Mouse (Mus musculus) gastrocnemius, postnatal 14 days (tissue): ENCODE measurements around the gene Grin2c. TPM values are rescaled to one million over a fixed set of nuclear protein-coding genes. Genes with fewer than 3 reads are reported as not detected.
A peak's percentile ranks its signal among the peaks of the same experiment; 100 is the strongest.

ENCODE experiments used
- DNase-seq: peaks from one replicate; pipeline ENCODE4 v3.0.0; 2021; ENCODE audit warnings: mixed read lengths
- intact Hi-C: fragments of 180-260 bp; cut with DNase I; formaldehyde crosslinking; loops from one replicate; pipeline ENCODE4 v1.15.1; 2025; ENCODE audit warnings: low total_unique reads
- total RNA-seq, 2 experiments: library from RNA; stranded (reverse); gene quantifications; 2 replicates each; pipeline ENCODE4 v1.2.3; 2021

Gene Grin2c
- total RNA-seq, 2 experiments from 2014 or later = not detected

GRCm38 (mm10) chr11:115241402-115241801, 25.6 kb downstream of the Grin2c start:
- intact Hi-C loops = no loop called here
- peak; percentile 82 for DNase-seq

GRCm38 (mm10) chr11:115236570-115236969, 30.5 kb downstream of the Grin2c start:
- intact Hi-C loops = no loop called here
- DNase-seq = no peak

- DNase-seq = no peak
- intact Hi-C loops = no loop called here
Observed at GRCm38 (mm10) chr11:115234320-115235044, 32.6 kb downstream of the Grin2c start.

GRCm38 (mm10) chr11:115233526-115234290, 33.3 kb downstream of the Grin2c start:
- intact Hi-C loops = no loop called here
- no peak for DNase-seq

GRCm38 (mm10) chr11:115232889-115233288, 34.2 kb downstream of the Grin2c start:
- intact Hi-C loops = no loop called here
- no peak for DNase-seq

- no peak for DNase-seq
- intact Hi-C loops = no loop called here
Observed at GRCm38 (mm10) chr11:115231924-115232323, 35.1 kb downstream of the Grin2c start.

- intact Hi-C loops = no loop called here
- DNase-seq = no peak
Observed at GRCm38 (mm10) chr11:115231168-115231915, 35.7 kb downstream of the Grin2c start.

- intact Hi-C loops = no loop called here
- DNase-seq = peak; percentile 39
Observed at GRCm38 (mm10) chr11:115229021-115229930, 37.8 kb downstream of the Grin2c start.

GRCm38 (mm10) chr11:115228430-115228829, 38.6 kb downstream of the Grin2c start:
- intact Hi-C loops = no loop called here
- DNase-seq = no peak

- intact Hi-C loops = no loop called here
Observed at GRCm38 (mm10) chr11:115227640-115228039, 39.4 kb downstream of the Grin2c start.

GRCm38 (mm10) chr11:115226811-115227491, 40.1 kb downstream of the Grin2c start:
- DNase-seq = no peak
- intact Hi-C loops = no loop called here

More at GRCm38 (mm10) chr11:115227640-115228039, 39.4 kb downstream of the Grin2c start:
- no peak for DNase-seq

- intact Hi-C loops = no loop called here
- no peak for DNase-seq
Observed at GRCm38 (mm10) chr11:115225301-115225700, 41.7 kb downstream of the Grin2c start.

- intact Hi-C loops = loop anchor here (5.0 kb wide), 1 partner anchor 47 kb away; no protein-coding TSS in a partner anchor
- DNase-seq = peak; percentile 61
Observed at GRCm38 (mm10) chr11:115224889-115225288, 42.2 kb downstream of the Grin2c start.

GRCm38 (mm10) chr11:115223877-115224276, 43.2 kb downstream of the Grin2c start:
- intact Hi-C loops = loop anchor here (5.0 kb wide), 1 partner anchor 48 kb away; no protein-coding TSS in a partner anchor
- no peak for DNase-seq

GRCm38 (mm10) chr11:115223451-115223850, 43.6 kb downstream of the Grin2c start:
- DNase-seq = no peak
- intact Hi-C loops = loop anchor here (5.0 kb wide), 1 partner anchor 49 kb away; no protein-coding TSS in a partner anchor

GRCm38 (mm10) chr11:115222570-115222969, 44.5 kb downstream of the Grin2c start:
- no peak for DNase-seq
- intact Hi-C loops = loop anchor here (5.0 kb wide), 1 partner anchor 50 kb away; no protein-coding TSS in a partner anchor

- intact Hi-C loops = loop anchor here (5.0 kb wide), 1 partner anchor 50 kb away; no protein-coding TSS in a partner anchor
- DNase-seq = no peak
Observed at GRCm38 (mm10) chr11:115222077-115222476, 45.0 kb downstream of the Grin2c start.

GRCm38 (mm10) chr11:115219685-115220084, 47.4 kb downstream of the Grin2c start:
- intact Hi-C loops = loop anchor here (5.0 kb wide), 1 partner anchor 53 kb away; no protein-coding TSS in a partner anchor
- DNase-seq = no peak
